Mouse (Mus musculus): ENCODE data around the gene Tcte2.

GRCm38 (mm10) chr17:13712116-13712515, 49.5 kb downstream of the Tcte2 start:
- TF ChIP-seq POLR2A (IDR thresholded peaks at IDR 0.05; ENCODE audit: borderline replicate concordance, extremely low read depth, insufficient read depth, insufficient read length, poor library complexity, severe bottlenecking) (no peak), CTCF (IDR thresholded peaks at IDR 0.05; ENCODE audit: borderline replicate concordance, extremely low read depth, insufficient read depth, insufficient read length) (no peak)

Data from brain, embryonic 14.5 days (tissue).